18 mouse cellular contexts compared by ENCODE assay signal in the genomic region with DNA sequence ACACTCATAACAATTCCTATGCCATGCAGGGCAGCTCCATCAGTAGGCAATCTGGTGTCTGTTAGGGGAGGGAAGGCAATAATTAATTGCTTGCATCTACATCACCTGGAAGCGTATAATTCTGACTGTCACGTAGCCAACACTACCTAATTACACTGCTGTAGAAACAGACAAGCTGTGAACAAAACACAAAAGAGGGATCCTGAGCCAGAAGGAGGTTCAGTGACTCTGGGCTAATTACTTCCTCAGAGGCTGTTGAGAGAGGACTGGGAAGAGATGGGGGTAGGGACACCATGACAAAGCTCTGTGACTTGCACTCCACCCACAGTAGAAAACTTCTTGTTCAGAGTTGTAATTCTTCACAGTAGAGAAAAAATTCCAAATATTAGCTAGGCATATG. TPM values are rescaled to one million over a fixed set of nuclear protein-coding genes. Genes with fewer than 3 reads are reported as not detected.
DNase-seq lines count a peak whose midpoint lies in the region; ATAC-seq and TF ChIP-seq lines count a peak whose summit lies in the region.
"Had no signal": no experiment of that assay in that cellular context is flagged by ENCODE, and none has a peak within 500 bp of the region (broad histone marks: within the 10 kb centered on the region; RNA-seq: fewer than 3 reads in every experiment).

No protein-coding gene starts in this region.

- TF ChIP-seq CTCF in midbrain, postnatal 0 days (IDR thresholded peaks at IDR 0.05): no peak

- H3K9me3 ChIP-seq in forebrain, embryonic 13.5 days (replicated peaks): no peaks in the 10 kb centered on the region
- H3K9me3 ChIP-seq in forebrain, embryonic 11.5 days (ENCODE audit: control insufficient read depth, low read length): no peaks in the 10 kb centered on the region
- H3K9me3 ChIP-seq in midbrain, postnatal 0 days (ENCODE audit: low read length): no peaks in the 10 kb centered on the region
- H3K9me3 ChIP-seq in midbrain, embryonic 16.5 days (replicated peaks; ENCODE audit: control insufficient read depth, low read length, poor library complexity, severe bottlenecking): no peaks in the 10 kb centered on the region
- H3K9me3 ChIP-seq in hindbrain, embryonic 14.5 days (ENCODE audit: control insufficient read depth, low read length): no peaks in the 10 kb centered on the region
- H3K9me3 ChIP-seq: G1E; limb, embryonic 13.5 days; liver, embryonic 13.5 days had no signal

- no peaks in the 10 kb centered on the region for H3K27me3 ChIP-seq in forebrain, embryonic 13.5 days
- H3K27me3 ChIP-seq in forebrain, embryonic 11.5 days (ENCODE audit: control insufficient read depth, insufficient read depth, low read length): no peaks in the 10 kb centered on the region
- no peaks in the 10 kb centered on the region for H3K27me3 ChIP-seq in midbrain, postnatal 0 days (ENCODE audit: insufficient read depth, low read length)
- H3K27me3 ChIP-seq in midbrain, embryonic 16.5 days (ENCODE audit: control insufficient read depth, insufficient read depth, low read depth, low read length): no peaks in the 10 kb centered on the region
- no peaks in the 10 kb centered on the region for H3K27me3 ChIP-seq in hindbrain, embryonic 14.5 days (ENCODE audit: control insufficient read depth, insufficient read depth, low read length)
- H3K27me3 ChIP-seq: limb, embryonic 13.5 days had no signal

- H3K4me3 ChIP-seq in forebrain, embryonic 13.5 days: no peak overlapping the region
- no peak overlapping the region for H3K4me3 ChIP-seq in forebrain, embryonic 11.5 days (ENCODE audit: low read depth, low read length)
- no peak overlapping the region for H3K4me3 ChIP-seq in midbrain, postnatal 0 days (ENCODE audit: low read depth, low read length)
- no peak overlapping the region for H3K4me3 ChIP-seq in midbrain, embryonic 16.5 days (ENCODE audit: low read depth, low read length)
- H3K4me3 ChIP-seq in hindbrain, embryonic 14.5 days (replicated peaks; ENCODE audit: low read length): no peak overlapping the region
- H3K4me3 ChIP-seq: limb, embryonic 13.5 days; liver, embryonic 13.5 days had no signal

- ATAC-seq in forebrain, embryonic 13.5 days: peak; percentile 84
- ATAC-seq in forebrain, embryonic 11.5 days (replicated peaks; ENCODE audit: low FRiP score): no peak
- ATAC-seq in midbrain, postnatal 0 days (ENCODE audit: low FRiP score): no peak
- ATAC-seq in midbrain, embryonic 16.5 days: no peak
- 0 out of 2 replicates have a peak, but pooled peaks have one; percentile 51 for ATAC-seq in hindbrain, embryonic 14.5 days (ENCODE audit: low FRiP score)

- DNase-seq in forebrain, embryonic 11.5 days (ENCODE audit: low spot score): no peak
- peak; percentile 74 for DNase-seq in midbrain, postnatal 0 days (ENCODE audit: low spot score)
- DNase-seq in hindbrain, embryonic 14.5 days (ENCODE audit: low spot score): peak; percentile 36
- DNase-seq in cerebellum, adult 18-20 months: no peak
- DNase-seq in right cerebral cortex, postnatal 14 days: no peak
- DNase-seq in urinary bladder, adult 18-20 months (ENCODE audit: low spot score in 2 of 2): no peak
- DNase-seq: adrenal gland, postnatal 25 days; cerebellum, adult 8-10 months; gastrocnemius, postnatal 25 days; kidney, adult 11 months; liver, embryonic 13.5 days; spleen, adult 18-20 months; thymus, postnatal 4 days had no signal

- 5% methylated on average over 2 of the region's 2 CpGs for WGBS in forebrain, embryonic 13.5 days
- WGBS in forebrain, embryonic 11.5 days: 15% methylated on average over 2 of the region's 2 CpGs
- 35% methylated on average over 2 of the region's 2 CpGs for WGBS in midbrain, postnatal 0 days
- 12% methylated on average over 2 of the region's 2 CpGs for WGBS in midbrain, embryonic 16.5 days
- WGBS in hindbrain, embryonic 14.5 days: 13% methylated on average over 2 of the region's 2 CpGs

- no peak overlapping the region for H3K9ac ChIP-seq in forebrain, embryonic 13.5 days
- H3K9ac ChIP-seq in forebrain, embryonic 11.5 days (ENCODE audit: low read length): no peak overlapping the region
- H3K9ac ChIP-seq in midbrain, postnatal 0 days (replicated peaks; ENCODE audit: low read length, poor library complexity, severe bottlenecking): no peak overlapping the region
- H3K9ac ChIP-seq in midbrain, embryonic 16.5 days (ENCODE audit: low read depth, low read length): no peak overlapping the region
- H3K9ac ChIP-seq in hindbrain, embryonic 14.5 days: no peak overlapping the region
- H3K9ac ChIP-seq: limb, embryonic 13.5 days; liver, embryonic 13.5 days had no signal

- H3K4me2 ChIP-seq in forebrain, embryonic 13.5 days: no peak overlapping the region
- no peak overlapping the region for H3K4me2 ChIP-seq in forebrain, embryonic 11.5 days (ENCODE audit: low read depth, low read length, severe bottlenecking)
- no peak overlapping the region for H3K4me2 ChIP-seq in midbrain, postnatal 0 days (ENCODE audit: low read depth, low read length, poor library complexity, severe bottlenecking)
- H3K4me2 ChIP-seq in midbrain, embryonic 16.5 days (ENCODE audit: low read length): no peak overlapping the region
- H3K4me2 ChIP-seq in hindbrain, embryonic 14.5 days (replicated peaks): no peak overlapping the region
- H3K4me2 ChIP-seq: limb, embryonic 13.5 days; liver, embryonic 13.5 days had no signal

- peaks cover 44% of the 10 kb centered on the region for H3K4me1 ChIP-seq in forebrain, embryonic 13.5 days
- 0 out of 2 replicates have a peak, but pooled peaks cover 2% of the 10 kb centered on the region for H3K4me1 ChIP-seq in forebrain, embryonic 11.5 days (replicated peaks; ENCODE audit: control insufficient read depth, insufficient read depth, low read length)
- 0 out of 2 replicates have a peak, but pooled peaks cover 3% of the 10 kb centered on the region for H3K4me1 ChIP-seq in midbrain, postnatal 0 days (ENCODE audit: insufficient read depth, low read length)
- H3K4me1 ChIP-seq in midbrain, embryonic 16.5 days (ENCODE audit: control insufficient read depth, insufficient read depth, low read length): peaks cover 15% of the 10 kb centered on the region
- H3K4me1 ChIP-seq in hindbrain, embryonic 14.5 days (replicated peaks; ENCODE audit: control insufficient read depth, insufficient read depth, low read length): 0 out of 2 replicates have a peak, but pooled peaks cover 6% of the 10 kb centered on the region

- H3K36me3 ChIP-seq in forebrain, embryonic 13.5 days (ENCODE audit: poor library complexity, severe bottlenecking): no peaks in the 10 kb centered on the region
- H3K36me3 ChIP-seq in forebrain, embryonic 11.5 days (ENCODE audit: control insufficient read depth, insufficient read depth, low read length): no peaks in the 10 kb centered on the region
- no peaks in the 10 kb centered on the region for H3K36me3 ChIP-seq in midbrain, postnatal 0 days (ENCODE audit: insufficient read depth, low read length)
- H3K36me3 ChIP-seq in midbrain, embryonic 16.5 days (ENCODE audit: control insufficient read depth, insufficient read depth, low read length): no peaks in the 10 kb centered on the region
- H3K36me3 ChIP-seq in hindbrain, embryonic 14.5 days (replicated peaks; ENCODE audit: control insufficient read depth, insufficient read depth): no peaks in the 10 kb centered on the region
- H3K36me3 ChIP-seq: G1E; limb, embryonic 13.5 days; liver, embryonic 13.5 days had no signal

- no peak overlapping the region for H3K27ac ChIP-seq in forebrain, embryonic 13.5 days
- H3K27ac ChIP-seq in forebrain, embryonic 11.5 days (ENCODE audit: low read depth, low read length): no peak overlapping the region
- no peak overlapping the region for H3K27ac ChIP-seq in midbrain, postnatal 0 days (ENCODE audit: low read depth, low read length)
- H3K27ac ChIP-seq in midbrain, embryonic 16.5 days (ENCODE audit: low read length): no peak overlapping the region
- H3K27ac ChIP-seq in hindbrain, embryonic 14.5 days: no peak overlapping the region
- H3K27ac ChIP-seq: limb, embryonic 13.5 days; liver, embryonic 13.5 days; macrophage had no signal

RNA-seq across cellular contexts. Expression of gene Plekhs1, which starts 15.1 kb away (rescaled TPM):
- polyA plus RNA-seq in forebrain, embryonic 13.5 days (2015; fragmentation: Nextera tagmentation; extraction: Ambion mirVana): 0.06 and 0.14 TPM in 2 replicates
- polyA plus RNA-seq in forebrain, embryonic 11.5 days (2014; fragmentation: Nextera tagmentation; extraction: Ambion mirVana): 0.13 and 0.29 TPM in 2 replicates
- total RNA-seq in midbrain, postnatal 0 days (2014; rRNA removed): 0.19 and 0.38 TPM in 2 replicates
- polyA plus RNA-seq in midbrain, postnatal 0 days (2015; fragmentation: Nextera tagmentation; extraction: Ambion mirVana): 0.26 and 0.45 TPM in 2 replicates
- polyA plus RNA-seq in midbrain, embryonic 16.5 days (2015; fragmentation: Nextera tagmentation; extraction: Ambion mirVana): 0.09 and 0.29 TPM in 2 replicates
- polyA plus RNA-seq in hindbrain, embryonic 14.5 days (2014; fragmentation: Nextera tagmentation; extraction: Ambion mirVana): 0.08 and 0.21 TPM in 2 replicates
- total RNA-seq: G1E; gastrocnemius, postnatal 25 days had no signal
- polyA plus RNA-seq: G1E; liver, embryonic 13.5 days; macrophage had no signal

Comparison
In these comparisons a context has a peak if more than half of its experiments do, and no peak if none do; other contexts are left out.
1. ATAC-seq: peak in forebrain, embryonic 13.5 days (single experiment) and hindbrain, embryonic 14.5 days (single experiment); none in forebrain, embryonic 11.5 days (single experiment), midbrain, postnatal 0 days (single experiment) and midbrain, embryonic 16.5 days (single experiment).
2. DNase-seq: peak in midbrain, postnatal 0 days (single experiment) and hindbrain, embryonic 14.5 days (single experiment); none in forebrain, embryonic 11.5 days (single experiment), cerebellum, adult 18-20 months (0 of 2), right cerebral cortex, postnatal 14 days (single experiment) and urinary bladder, adult 18-20 months (0 of 2).